Comparison of ENCODE assay signal across 8 mouse cellular contexts in the genomic region with DNA sequence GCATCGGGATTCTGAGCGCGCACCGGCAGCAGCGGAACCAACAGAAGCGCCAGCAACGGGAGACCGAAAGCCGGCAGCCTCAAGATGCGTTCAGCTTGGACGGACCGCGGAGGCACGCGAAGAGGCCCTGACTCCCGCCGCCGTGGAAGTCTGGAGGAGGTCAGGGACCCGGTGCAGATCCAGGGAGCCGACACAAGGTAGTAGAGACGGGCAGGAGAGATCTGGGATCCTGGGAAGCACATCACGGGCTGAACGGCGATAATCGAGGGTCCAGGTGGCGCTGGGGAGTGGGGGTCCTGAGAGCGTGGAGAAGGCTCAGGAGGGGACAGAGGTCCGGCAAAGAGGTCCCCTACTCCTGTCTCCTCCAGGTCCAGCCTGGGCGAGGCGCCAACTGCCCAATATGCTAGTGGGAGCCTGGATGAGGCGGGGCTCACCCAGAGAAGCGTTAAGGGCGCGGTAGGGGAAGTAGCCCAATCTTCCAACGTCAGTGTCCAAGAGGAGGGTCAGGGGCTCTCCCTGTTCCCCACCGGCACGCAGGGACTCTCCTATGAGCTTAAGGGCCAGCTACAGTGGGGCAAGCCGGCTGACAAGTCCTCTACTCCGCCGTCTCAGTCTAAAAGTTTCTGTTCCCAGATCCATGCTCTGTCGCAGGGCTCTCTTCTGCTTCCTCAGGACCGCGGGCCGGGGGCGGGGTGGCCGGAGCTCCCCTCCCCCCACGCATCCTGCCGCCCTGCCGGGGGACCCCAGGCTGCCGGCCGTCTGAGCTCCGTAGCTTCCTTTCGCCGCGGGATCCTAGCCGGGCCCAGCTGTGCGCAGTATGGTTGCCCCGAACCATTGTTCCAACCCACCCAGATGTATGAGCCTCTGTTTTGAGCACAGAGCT. TPM values are rescaled to one million over a fixed set of nuclear protein-coding genes. Genes with fewer than 3 reads are reported as not detected.
A peak's percentile ranks its signal among the peaks of the same experiment; 100 is the strongest.
DNase-seq lines count a peak whose midpoint lies in the region; ATAC-seq and TF ChIP-seq lines count a peak whose summit lies in the region.

A gene (minus strand): TSS at position 665 of the 883 bp plus-strand sequence.

- no peak for DNase-seq in kidney, adult 2 months
- no peak for DNase-seq in kidney, adult 9 months
- DNase-seq in embryo, embryonic 10.5 days (ENCODE audit: low spot score) = peak; percentile 49
- DNase-seq in mesoderm, embryonic 11.5 days (ENCODE audit: low read depth, low spot score) = peak; percentile 30
- DNase-seq in MN1 (ENCODE audit: low spot score) = no peak
- no peak for DNase-seq in gastrocnemius, postnatal 4 days (ENCODE audit: low spot score in 2 of 2)
- DNase-seq in spleen, adult 12 weeks (ENCODE audit: low spot score) = no peak

- peak; percentile 30; the same call in 1 of the 2 replicates for ATAC-seq in hindbrain, embryonic 15.5 days (ENCODE audit: low FRiP score, low read depth)

- no peaks in the 10 kb centered on the region for H3K4me1 ChIP-seq in kidney, adult 2 months (ENCODE audit: control insufficient read depth, insufficient read depth, low read length)
- peaks cover 11% of the 10 kb centered on the region for H3K4me1 ChIP-seq in hindbrain, embryonic 15.5 days (replicated peaks)

- H3K9ac ChIP-seq in hindbrain, embryonic 15.5 days = peak within 1 kb of the TSS; percentile 28

- no peak within 1 kb of the TSS for H3K27ac ChIP-seq in kidney, adult 2 months (ENCODE audit: insufficient read depth, low read depth, low read length)
- H3K27ac ChIP-seq in hindbrain, embryonic 15.5 days (replicated peaks) = no peak within 1 kb of the TSS

- no peaks in the 10 kb centered on the region for H3K9me3 ChIP-seq in hindbrain, embryonic 15.5 days

- peak within 1 kb of the TSS; percentile 72 for H3K4me2 ChIP-seq in hindbrain, embryonic 15.5 days

- no peak for TF ChIP-seq POLR2A in kidney, adult 2 months (IDR thresholded peaks at IDR 0.05; ENCODE audit: low read depth, low read length)

- WGBS in kidney, adult 2 months = 2% methylated on average over 58 of the region's 58 CpGs
- WGBS in hindbrain, embryonic 15.5 days = under 1% methylated on average over 58 of the region's 58 CpGs

- H3K36me3 ChIP-seq in kidney, adult 2 months (ENCODE audit: control insufficient read depth, insufficient read depth, low read length) = no peaks in the 10 kb centered on the region
- H3K36me3 ChIP-seq in hindbrain, embryonic 15.5 days = no peaks in the 10 kb centered on the region

- H3K27me3 ChIP-seq in kidney, adult 2 months (replicated peaks; ENCODE audit: control insufficient read depth, insufficient read depth, low read length) = peaks cover 1% of the 10 kb centered on the region; the same call in 1 of the 2 replicates
- peaks cover 33% of the 10 kb centered on the region for H3K27me3 ChIP-seq in hindbrain, embryonic 15.5 days

- H3K4me3 ChIP-seq in kidney, adult 2 months (ENCODE audit: insufficient read depth, low read depth, low read length) = peak within 1 kb of the TSS; percentile 49
- H3K4me3 ChIP-seq in hindbrain, embryonic 15.5 days = peak within 1 kb of the TSS; percentile 37

- no peak for TF ChIP-seq CTCF in kidney, adult 2 months (conservative IDR thresholded peaks at IDR 0.05; ENCODE audit: insufficient read depth, insufficient read length, low read depth, low read length)

RNA-seq across cellular contexts. Expression of the gene that starts here (rescaled TPM):
- 0.18 and 0.38 TPM in 2 replicates for polyA plus RNA-seq in kidney, adult 2 months (2012; rRNA removed)
- polyA plus RNA-seq in hindbrain, embryonic 15.5 days (2015; fragmentation: Nextera tagmentation; extraction: Ambion mirVana) = 1.7 TPM in 2 replicates
- total RNA-seq in gastrocnemius, postnatal 4 days (2021) = under 1 TPM; 0.70 to 0.71 TPM

Comparison
In these comparisons a context has a peak if more than half of its experiments do, and no peak if none do; other contexts are left out.
1. DNase-seq: peak in embryo, embryonic 10.5 days (single experiment) and mesoderm, embryonic 11.5 days (single experiment); none in kidney, adult 2 months (single experiment), kidney, adult 9 months (single experiment), MN1 (single experiment), gastrocnemius, postnatal 4 days (0 of 2) and spleen, adult 12 weeks (single experiment).